Mouse (Mus musculus) adrenal gland, postnatal 14 days (tissue): ENCODE measurements around the gene Sgsm2. TPM values are rescaled to one million over a fixed set of nuclear protein-coding genes. Genes with fewer than 3 reads are reported as not detected.
A peak's percentile ranks its signal among the peaks of the same experiment; 100 is the strongest.

Experiments used
- DNase-seq: peaks from one replicate; pipeline ENCODE4 v3.0.0; 2021; ENCODE audit warnings: mixed read lengths
- microRNA-seq, 2 experiments: library from miRNA; unstranded; fragments of <30 nt; microRNA quantifications; one replicate each; pipeline ENCODE4 v1.2.0; 2021
- total RNA-seq: library from RNA; stranded (reverse); gene quantifications from 2 replicates; pipeline ENCODE4 v1.2.3, GENCODE M21; 2021

Gene Sgsm2
- total RNA-seq, 1 experiment from 2014 or later: 22.4 TPM

- DNase-seq: no peak
Observed at GRCm38 (mm10) chr11:74828965-74829550, 67.8 kb downstream of the Sgsm2 start.

- no peak for DNase-seq
Observed at GRCm38 (mm10) chr11:74828404-74828931, 68.4 kb downstream of the Sgsm2 start.

- no peak for DNase-seq
Observed at GRCm38 (mm10) chr11:74827791-74828403, 69.0 kb downstream of the Sgsm2 start.

- no peak for DNase-seq
Observed at GRCm38 (mm10) chr11:74826702-74827101, 70.2 kb downstream of the Sgsm2 start.

GRCm38 (mm10) chr11:74826151-74826550 is 70.7 kb downstream of the Sgsm2 start:
- DNase-seq: peak; percentile 74

GRCm38 (mm10) chr11:74822746-74823440 is 74.0 kb downstream of the Sgsm2 start:
- no peak for DNase-seq

- DNase-seq: peak; percentile 51
Observed at GRCm38 (mm10) chr11:74821463-74821862, 75.4 kb downstream of the Sgsm2 start.

- DNase-seq: no peak
Observed at GRCm38 (mm10) chr11:74820921-74821320, 75.9 kb downstream of the Sgsm2 start.

GRCm38 (mm10) chr11:74815795-74816194 is 81.1 kb downstream of the Sgsm2 start:
- DNase-seq: no peak

- DNase-seq: no peak
Observed at GRCm38 (mm10) chr11:74811538-74811937, 85.3 kb downstream of the Sgsm2 start.

GRCm38 (mm10) chr11:74811027-74811426 is 85.8 kb downstream of the Sgsm2 start:
- peak; percentile 36 for DNase-seq

GRCm38 (mm10) chr11:74810134-74810533 is 86.7 kb downstream of the Sgsm2 start:
- DNase-seq: no peak

GRCm38 (mm10) chr11:74808251-74808853 is 88.5 kb downstream of the Sgsm2 start:
- DNase-seq: no peak

GRCm38 (mm10) chr11:74807246-74807882 is 89.5 kb downstream of the Sgsm2 start:
- DNase-seq: no peak

- no peak for DNase-seq
Observed at GRCm38 (mm10) chr11:74804081-74804627, 92.7 kb downstream of the Sgsm2 start.

GRCm38 (mm10) chr11:74800658-74801057 is 96.2 kb downstream of the Sgsm2 start:
- DNase-seq: peak; percentile 14

Small RNA genes within 50 kb of the gene (microRNA-seq; reads per million reads assigned to microRNA genes)
- gene Mir6926: 0 to 0.43 reads per million in 2 experiments

Other genes starting within 250 kb of the Sgsm2 start
- 245 and 246 TPM in 2 replicates for gene Cluh, start 247.6 kb downstream of the Sgsm2 start, total RNA-seq
- 140 and 142 TPM in 2 replicates for gene Pafah1b1, start 172.4 kb downstream of the Sgsm2 start, total RNA-seq
- 24.1 and 29.2 TPM in 2 replicates for gene Mettl16, start 126.2 kb downstream of the Sgsm2 start, total RNA-seq
- 22.8 and 29.9 TPM in 2 replicates for gene Mnt, start 66.1 kb downstream of the Sgsm2 start, total RNA-seq
- 42.1 and 44.6 TPM in 2 replicates for gene Tsr1, start 1.0 kb upstream of the Sgsm2 start, total RNA-seq
- 21.9 and 23.1 TPM in 2 replicates for gene Smg6, start 28.8 kb upstream of the Sgsm2 start, total RNA-seq
- gene Srr, start 28.9 kb upstream of the Sgsm2 start, total RNA-seq: 50.6 and 51.5 TPM in 2 replicates